Mouse (Mus musculus): Measurements from ENCODE around the gene Syne4.

GRCm38 (mm10) chr7:30288046-30288445 lies 26.6 kb upstream of the Syne4 start:
- TF ChIP-seq CTCF (IDR thresholded peaks at IDR 0.05; ENCODE audit: low read depth, low read length) (no peak), GATA2 (IDR thresholded peaks at IDR 0.05; ENCODE audit: borderline replicate concordance, low read depth, low read length) (no peak), GATA1 (IDR thresholded peaks at IDR 0.05; ENCODE audit: borderline replicate concordance, low read length) (no peak)

Data from G1E (cell line).